Mouse (Mus musculus) spleen, postnatal 14 days (tissue): ENCODE measurements around the gene Dusp16.

ENCODE experiments used
- DNase-seq, 2 experiments: peaks; one replicate each; pipeline ENCODE4 v3.0.0; 2021 to 2022; ENCODE audit warnings: low spot score in 2 of 2

Dusp16 gene

GRCm38 (mm10) chr6:134792141-134793045 is at the start of gene Dusp16:
Dusp16 (minus strand) TSS chr6:134792625.
- DNase-seq: peak; percentile 23 to 61

GRCm38 (mm10) chr6:134840346-134840745 is 47.9 kb upstream of the Dusp16 start:
- DNase-seq: no peak

GRCm38 (mm10) chr6:134838111-134838510 is 45.7 kb upstream of the Dusp16 start:
- DNase-seq: no peak

DNA sequence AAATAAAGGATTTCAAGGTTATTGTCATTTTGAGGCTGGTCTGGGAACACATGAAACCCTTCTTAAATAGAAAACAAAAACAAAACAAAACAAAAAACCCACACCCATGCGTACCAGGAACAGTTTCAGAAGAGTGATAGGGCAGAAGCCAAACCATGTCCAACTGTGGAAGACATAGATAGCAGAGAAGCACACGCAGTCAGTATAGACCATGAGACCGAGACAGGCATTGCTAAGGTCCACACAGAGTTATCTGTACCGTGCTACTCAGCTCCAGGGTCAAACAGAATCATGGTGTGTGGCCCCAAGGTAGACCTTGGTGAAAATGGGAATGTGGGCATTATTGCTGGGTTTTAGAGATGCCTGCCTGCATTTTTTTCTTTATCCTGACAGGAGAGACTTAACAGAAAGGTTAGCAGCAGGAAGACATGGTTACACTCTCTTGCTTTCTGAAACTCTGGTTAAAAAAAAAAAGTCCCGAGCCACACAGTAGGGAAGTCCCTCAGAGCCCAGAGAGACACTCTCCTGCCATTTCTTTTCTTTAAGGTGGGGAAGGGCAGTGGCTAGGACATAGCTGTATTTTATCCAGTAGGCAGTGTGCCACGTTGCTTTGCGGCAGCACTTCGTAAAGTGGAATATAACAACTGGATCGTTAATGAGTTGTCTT is 42.3 kb upstream of the Dusp16 start:
- no peak for DNase-seq

- no peak for DNase-seq
Observed at GRCm38 (mm10) chr6:134830776-134831175, 38.4 kb upstream of the Dusp16 start.

DNA sequence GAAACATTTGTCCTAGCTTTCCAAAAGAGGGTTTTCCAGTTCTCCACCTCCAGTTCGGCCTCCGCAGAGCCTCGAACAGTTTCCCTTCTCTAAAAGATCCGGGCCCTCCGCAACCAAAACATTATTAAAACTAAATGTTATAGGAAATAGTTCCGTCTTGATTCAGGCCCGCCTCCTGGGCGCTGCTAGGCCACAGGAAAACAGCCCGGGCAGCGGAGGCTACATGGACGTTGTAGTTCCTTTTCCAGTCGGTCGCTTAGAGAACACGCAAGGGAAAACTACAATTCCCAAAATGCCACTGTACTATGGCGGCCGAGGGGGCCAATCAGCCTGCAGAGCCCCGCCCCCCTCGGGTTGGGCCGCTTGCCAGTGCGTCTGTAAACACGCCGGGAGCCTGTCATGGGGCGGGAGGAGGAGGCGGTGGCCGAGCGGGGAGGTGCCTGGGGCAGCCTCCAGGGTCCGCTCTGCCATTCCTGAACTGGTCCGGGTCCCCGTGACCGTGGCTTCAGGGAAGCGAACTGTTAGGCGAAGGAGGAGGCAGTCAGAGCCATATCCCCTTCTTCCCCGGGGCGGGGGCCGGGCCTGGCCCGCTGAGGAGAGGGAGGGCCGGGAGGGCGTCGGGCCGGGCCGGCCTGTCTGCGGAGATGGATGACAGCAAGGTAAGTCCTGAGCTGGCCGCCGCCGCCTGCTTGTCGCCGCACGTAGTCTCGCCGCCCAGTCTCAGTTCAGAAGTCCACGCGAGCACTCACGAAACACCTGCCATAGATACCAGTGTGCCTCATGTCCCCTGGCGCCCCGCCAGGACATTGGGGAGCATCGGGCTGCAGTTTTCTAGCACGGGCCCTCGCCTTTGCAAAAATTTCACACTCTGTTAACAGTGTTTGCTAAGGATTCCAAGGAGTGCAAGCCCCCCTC is 37.6 kb upstream of the Dusp16 start, which contains the start of gene Crebl2:
Gene Crebl2, plus strand, starts transcription at position 369 of the 915 bp plus-strand sequence.
- peak; percentile 98 for DNase-seq

DNA sequence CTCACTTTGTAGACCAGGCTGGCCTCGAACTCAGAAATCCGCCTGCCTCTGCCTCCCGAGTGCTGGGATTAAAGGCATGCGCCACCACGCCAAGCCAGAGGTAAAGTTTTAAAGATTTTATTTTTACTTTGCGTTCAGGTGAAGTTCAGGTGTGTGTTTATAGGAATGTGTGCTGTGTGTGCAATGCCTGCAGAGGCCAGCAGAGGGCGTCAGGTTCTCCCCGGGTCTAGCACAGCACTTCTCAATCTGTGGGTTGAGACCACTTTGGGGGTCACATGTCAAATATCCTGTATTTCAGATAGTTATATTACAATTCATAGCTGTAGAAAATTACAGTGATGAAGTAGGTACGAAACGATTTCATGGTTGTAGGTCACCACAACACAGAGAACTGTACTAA is 30.4 kb upstream of the Dusp16 start:
- peak in 1 of 2 experiments; percentile 17 for DNase-seq

DNA sequence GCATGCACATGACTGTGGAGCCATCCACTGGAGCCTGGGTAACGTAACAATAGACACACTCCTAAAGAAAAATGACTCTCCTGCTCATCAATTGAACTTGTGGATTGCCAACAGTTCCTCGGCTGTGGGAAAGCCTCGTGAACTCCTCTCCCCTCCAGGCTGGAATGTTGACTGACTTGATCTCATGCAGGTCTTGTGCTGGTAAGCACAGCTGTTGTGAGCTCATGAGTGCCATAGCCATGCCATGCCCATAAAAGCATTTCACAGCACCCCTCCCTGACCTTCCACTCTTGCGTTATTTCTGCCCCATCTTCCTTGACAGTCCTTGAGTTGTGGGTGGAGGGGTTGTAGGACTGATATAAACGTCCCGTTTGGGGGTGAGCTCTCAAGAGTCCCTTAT is 28.0 kb upstream of the Dusp16 start:
- DNase-seq: no peak

- no peak for DNase-seq
Observed at GRCm38 (mm10) chr6:134819741-134820140, 27.3 kb upstream of the Dusp16 start.

- DNase-seq: no peak
Observed at GRCm38 (mm10) chr6:134817051-134817928, 24.9 kb upstream of the Dusp16 start.

DNA sequence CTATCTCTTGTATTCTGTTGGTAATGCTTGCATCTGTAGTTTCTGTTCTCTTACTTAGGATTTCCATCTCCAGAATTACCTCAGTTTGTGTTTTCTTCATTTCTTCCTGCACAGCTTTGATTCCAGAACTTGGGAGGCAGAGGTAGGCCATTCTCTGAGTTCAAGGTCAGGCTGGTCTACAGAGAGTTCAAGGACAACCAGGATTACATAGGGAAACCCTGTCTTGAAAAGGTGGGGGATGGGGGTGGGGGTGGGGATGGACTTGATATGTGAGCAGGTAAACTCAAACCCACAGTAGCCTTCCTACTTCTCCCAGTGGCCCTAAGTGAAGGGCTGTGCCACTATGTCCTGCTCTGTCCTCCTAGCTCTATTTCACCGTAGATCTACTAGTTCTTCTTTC is 20.6 kb upstream of the Dusp16 start:
- no peak for DNase-seq

GRCm38 (mm10) chr6:134807794-134808193 is 15.4 kb upstream of the Dusp16 start:
- DNase-seq: no peak

- DNase-seq: no peak
Observed at GRCm38 (mm10) chr6:134807091-134807490, 14.7 kb upstream of the Dusp16 start.

GRCm38 (mm10) chr6:134806130-134806529 is 13.7 kb upstream of the Dusp16 start:
- no peak for DNase-seq

GRCm38 (mm10) chr6:134804736-134805277 is 12.4 kb upstream of the Dusp16 start:
- DNase-seq: no peak

DNA sequence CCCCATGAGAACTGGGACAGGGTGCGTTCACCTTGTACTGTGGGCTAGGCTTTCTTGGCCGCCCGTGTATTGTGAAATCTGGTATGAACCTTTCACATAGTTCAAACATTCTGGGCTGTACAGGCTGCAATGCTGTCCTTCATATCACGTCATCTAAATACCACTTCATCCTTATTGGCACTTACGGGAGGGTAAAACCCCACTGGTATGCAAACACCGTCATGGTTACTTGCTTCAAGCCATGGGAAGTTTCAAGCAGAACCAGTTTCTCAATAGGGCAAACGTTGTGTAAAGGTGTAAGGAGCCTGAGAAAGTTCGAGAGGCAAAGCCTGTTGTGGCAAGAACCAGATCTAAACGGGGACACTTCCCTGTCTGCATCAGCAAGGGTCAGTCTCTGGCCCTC is 10.2 kb upstream of the Dusp16 start:
- no peak for DNase-seq

DNA sequence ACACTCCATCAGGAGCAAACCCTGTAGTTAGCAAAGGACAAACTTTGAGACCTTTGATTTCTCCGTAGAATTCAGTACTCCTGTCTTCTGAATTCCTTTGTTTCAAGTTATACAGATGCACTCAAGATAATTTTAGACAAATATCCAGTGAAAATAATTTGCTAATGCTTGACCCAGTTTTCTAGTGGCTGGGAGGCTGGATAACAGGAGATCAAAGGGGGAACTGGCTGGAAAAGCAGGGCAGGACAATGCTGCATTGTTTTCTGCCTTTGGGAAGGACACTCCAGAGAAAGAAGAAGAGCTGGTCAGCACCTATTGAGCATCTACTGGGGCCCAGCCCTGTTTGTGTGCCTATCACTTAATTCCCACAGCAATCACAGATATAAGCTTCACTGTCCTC is 9.1 kb upstream of the Dusp16 start:
- no peak for DNase-seq

- no peak for DNase-seq
Observed at GRCm38 (mm10) chr6:134796297-134796696, 3.9 kb upstream of the Dusp16 start.

GRCm38 (mm10) chr6:134793911-134794520 is 1.6 kb upstream of the Dusp16 start:
- DNase-seq: peak; percentile 65 to 79
